Mouse (Mus musculus): ENCODE results near the gene Snai1.

The Snai1 gene

GRCm38 (mm10) chr2:167502554-167503252 is 35.3 kb upstream of the Snai1 start:
- H3K4me3 ChIP-seq (replicated peaks; ENCODE audit: low read length), result peak overlapping the region; percentile 96
- TF ChIP-seq CTCF (conservative IDR thresholded peaks at IDR 0.05; ENCODE audit: low read length) (no peak), POU5F1 (IDR thresholded peaks at IDR 0.05; ENCODE audit: borderline replicate concordance, low read length) (no peak), NANOG (IDR thresholded peaks at IDR 0.05; ENCODE audit: borderline replicate concordance, low read length) (no peak)
- peaks cover 35% of the 10 kb centered on the region for H3K36me3 ChIP-seq (ENCODE audit: insufficient read depth, low read length)
- H3K4me1 ChIP-seq (replicated peaks; ENCODE audit: low read depth, low read length), result peaks cover 48% of the 10 kb centered on the region
- H3K27me3 ChIP-seq (ENCODE audit: insufficient read depth, low read length), result no peaks in the 10 kb centered on the region
- no peaks in the 10 kb centered on the region for H3K9me3 ChIP-seq (ENCODE audit: low read length)

GRCm38 (mm10) chr2:167503253-167503895 is 34.6 kb upstream of the Snai1 start:
- peak overlapping the region; percentile 96 for H3K4me3 ChIP-seq (replicated peaks; ENCODE audit: low read length)
- no peaks in the 10 kb centered on the region for H3K27me3 ChIP-seq (ENCODE audit: insufficient read depth, low read length)
- peaks cover 52% of the 10 kb centered on the region for H3K4me1 ChIP-seq (replicated peaks; ENCODE audit: low read depth, low read length)
- no peaks in the 10 kb centered on the region for H3K9me3 ChIP-seq (ENCODE audit: low read length)
- peaks cover 42% of the 10 kb centered on the region for H3K36me3 ChIP-seq (ENCODE audit: insufficient read depth, low read length)
- TF ChIP-seq CTCF (conservative IDR thresholded peaks at IDR 0.05; ENCODE audit: low read length) (no peak), NANOG (IDR thresholded peaks at IDR 0.05; ENCODE audit: borderline replicate concordance, low read length) (no peak), POU5F1 (IDR thresholded peaks at IDR 0.05; ENCODE audit: borderline replicate concordance, low read length) (no peak)

- peaks cover 55% of the 10 kb centered on the region for H3K4me1 ChIP-seq (replicated peaks; ENCODE audit: low read depth, low read length)
- TF ChIP-seq POU5F1 (IDR thresholded peaks at IDR 0.05; ENCODE audit: borderline replicate concordance, low read length) (no peak), NANOG (IDR thresholded peaks at IDR 0.05; ENCODE audit: borderline replicate concordance, low read length) (no peak), CTCF (conservative IDR thresholded peaks at IDR 0.05; ENCODE audit: low read length) (no peak)
- no peaks in the 10 kb centered on the region for H3K27me3 ChIP-seq (ENCODE audit: insufficient read depth, low read length)
Observed at GRCm38 (mm10) chr2:167503896-167504349, 34.1 kb upstream of the Snai1 start.

GRCm38 (mm10) chr2:167505127-167505526 is 32.9 kb upstream of the Snai1 start:
- peaks cover 59% of the 10 kb centered on the region for H3K36me3 ChIP-seq (ENCODE audit: insufficient read depth, low read length)
- H3K9me3 ChIP-seq (ENCODE audit: low read length), result no peaks in the 10 kb centered on the region
- no peak for TF ChIP-seq NANOG (IDR thresholded peaks at IDR 0.05; ENCODE audit: borderline replicate concordance, low read length)
- TF ChIP-seq CTCF (conservative IDR thresholded peaks at IDR 0.05; ENCODE audit: low read length), result no peak
- no peak for TF ChIP-seq POU5F1 (IDR thresholded peaks at IDR 0.05; ENCODE audit: borderline replicate concordance, low read length)
- H3K4me1 ChIP-seq (replicated peaks; ENCODE audit: low read depth, low read length), result peaks cover 55% of the 10 kb centered on the region
- H3K27me3 ChIP-seq (ENCODE audit: insufficient read depth, low read length), result no peaks in the 10 kb centered on the region
- peak overlapping the region; percentile 96 for H3K4me3 ChIP-seq (replicated peaks; ENCODE audit: low read length)

More at GRCm38 (mm10) chr2:167503896-167504349, 34.1 kb upstream of the Snai1 start:
- peak overlapping the region; percentile 96 for H3K4me3 ChIP-seq (replicated peaks; ENCODE audit: low read length)
- peaks cover 47% of the 10 kb centered on the region for H3K36me3 ChIP-seq (ENCODE audit: insufficient read depth, low read length)
- H3K9me3 ChIP-seq (ENCODE audit: low read length), result no peaks in the 10 kb centered on the region

- peaks cover 75% of the 10 kb centered on the region for H3K36me3 ChIP-seq (ENCODE audit: insufficient read depth, low read length)
- no peaks in the 10 kb centered on the region for H3K9me3 ChIP-seq (ENCODE audit: low read length)
- H3K27me3 ChIP-seq (ENCODE audit: insufficient read depth, low read length), result no peaks in the 10 kb centered on the region
- TF ChIP-seq NANOG (IDR thresholded peaks at IDR 0.05; ENCODE audit: borderline replicate concordance, low read length) (0 out of 2 replicates have a peak, but pooled peaks have one; percentile 11), CTCF (conservative IDR thresholded peaks at IDR 0.05; ENCODE audit: low read length) (no peak), POU5F1 (IDR thresholded peaks at IDR 0.05; ENCODE audit: borderline replicate concordance, low read length) (no peak)
- peaks cover 55% of the 10 kb centered on the region for H3K4me1 ChIP-seq (replicated peaks; ENCODE audit: low read depth, low read length)
- H3K4me3 ChIP-seq (replicated peaks; ENCODE audit: low read length), result no peak overlapping the region
Observed at GRCm38 (mm10) chr2:167506546-167507260, 31.3 kb upstream of the Snai1 start.

- Histone ChIP-seq H3K36me3 (ENCODE audit: insufficient read depth, low read length) (peaks cover 87% of the 10 kb centered on the region), H3K27me3 (ENCODE audit: insufficient read depth, low read length) (no peaks in the 10 kb centered on the region), H3K4me1 (replicated peaks; ENCODE audit: low read depth, low read length) (peaks cover 48% of the 10 kb centered on the region), H3K4me3 (replicated peaks; ENCODE audit: low read length) (no peak overlapping the region), H3K9me3 (ENCODE audit: low read length) (no peaks in the 10 kb centered on the region)
- no peak for TF ChIP-seq CTCF (conservative IDR thresholded peaks at IDR 0.05; ENCODE audit: low read length)
- TF ChIP-seq POU5F1 (IDR thresholded peaks at IDR 0.05; ENCODE audit: borderline replicate concordance, low read length), result no peak
- TF ChIP-seq NANOG (IDR thresholded peaks at IDR 0.05; ENCODE audit: borderline replicate concordance, low read length), result no peak
Observed at GRCm38 (mm10) chr2:167507719-167508385, 30.1 kb upstream of the Snai1 start.

- H3K4me3 ChIP-seq (replicated peaks; ENCODE audit: low read length), result no peak overlapping the region
- no peak for TF ChIP-seq NANOG (IDR thresholded peaks at IDR 0.05; ENCODE audit: borderline replicate concordance, low read length)
- TF ChIP-seq CTCF (conservative IDR thresholded peaks at IDR 0.05; ENCODE audit: low read length), result no peak
- no peak for TF ChIP-seq POU5F1 (IDR thresholded peaks at IDR 0.05; ENCODE audit: borderline replicate concordance, low read length)
Observed at GRCm38 (mm10) chr2:167508569-167508968, 29.4 kb upstream of the Snai1 start.

More at GRCm38 (mm10) chr2:167508569-167508968, 29.4 kb upstream of the Snai1 start:
- peaks cover 94% of the 10 kb centered on the region for H3K36me3 ChIP-seq (ENCODE audit: insufficient read depth, low read length)
- H3K4me1 ChIP-seq (replicated peaks; ENCODE audit: low read depth, low read length), result peaks cover 48% of the 10 kb centered on the region
- H3K9me3 ChIP-seq (ENCODE audit: low read length), result no peaks in the 10 kb centered on the region
- no peaks in the 10 kb centered on the region for H3K27me3 ChIP-seq (ENCODE audit: insufficient read depth, low read length)

All from E14TG2a.4 (cell line).